Mouse (Mus musculus) CH12.LX (cell line): ENCODE results near the gene Keg1.

Experiments used
- CTCF ChIP-seq, 2 experiments: IDR thresholded peaks in 1 of 2; conservative IDR thresholded peaks in 1 of 2; 2 replicates each; pipeline ENCODE4 v1.5.1; 2011 to 2012; ENCODE audit warnings: low read depth in 2 of 2, low read length in 2 of 2, improper control_type of control experiment in 1 of 2, inconsistent platforms in 1 of 2, mild to moderate bottlenecking in 1 of 2, moderate library complexity in 1 of 2
- E2F4 ChIP-seq: IDR thresholded peaks from 2 replicates; pipeline ENCODE4 v1.6.1; 2011; ENCODE audit warnings: low read depth, low read length, improper control_type of control experiment; ENCODE audit not compliant: insufficient replicate concordance
- MAFK ChIP-seq: IDR thresholded peaks from 2 replicates; pipeline ENCODE4 v1.6.1; 2011; ENCODE audit warnings: low read length, improper control_type of control experiment; ENCODE audit not compliant: insufficient replicate concordance
- MAX ChIP-seq: IDR thresholded peaks from 2 replicates; pipeline ENCODE4 v1.6.1; 2011; ENCODE audit warnings: low read length, improper control_type of control experiment
- MXI1 ChIP-seq: IDR thresholded peaks from 2 replicates; pipeline ENCODE4 v1.6.1; 2011; ENCODE audit warnings: mild to moderate bottlenecking, low read depth, low read length, improper control_type of control experiment
- MYC ChIP-seq: IDR thresholded peaks from 2 replicates; pipeline ENCODE4 v1.6.1; 2011; ENCODE audit warnings: low read depth, mild to moderate bottlenecking, improper control_type of control experiment, low read length
- POLR2A ChIP-seq: IDR thresholded peaks from 2 replicates; pipeline ENCODE4 v1.6.1; 2011; ENCODE audit warnings: low read depth, mild to moderate bottlenecking, improper control_type of control experiment, low read length
- SMC3 ChIP-seq: IDR thresholded peaks from 2 replicates; pipeline ENCODE4 v1.6.1; 2011; ENCODE audit warnings: low read depth, low read length, improper control_type of control experiment
- ZMIZ1 ChIP-seq: IDR thresholded peaks from 2 replicates; pipeline ENCODE4 v1.6.1; 2012; ENCODE audit warnings: low read depth, mild to moderate bottlenecking, inconsistent platforms, low read length, improper control_type of control experiment
- ZNF384 ChIP-seq: IDR thresholded peaks from 2 replicates; pipeline ENCODE4 v1.6.1; 2012; ENCODE audit warnings: low read depth, low read length, improper control_type of control experiment, inconsistent platforms

DNA sequence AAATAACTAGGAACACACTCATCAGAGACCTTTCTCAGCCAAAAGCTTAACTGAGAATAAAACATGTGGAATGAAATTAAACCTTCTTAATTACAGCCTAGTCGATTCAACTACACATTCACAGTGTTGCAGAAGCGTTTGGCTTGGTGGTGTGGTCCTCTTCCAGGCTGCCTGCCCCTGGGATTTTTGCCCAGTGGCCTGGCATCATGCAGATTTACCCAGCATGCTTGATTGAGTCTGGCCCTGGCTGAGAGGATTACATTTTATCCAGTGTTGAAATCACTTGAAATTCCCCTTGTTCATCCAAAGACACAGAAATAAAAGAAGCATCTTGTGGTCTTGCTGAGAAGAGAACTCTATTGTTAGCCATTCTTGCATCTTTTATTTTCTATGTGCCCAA is 64.1 kb downstream of the Keg1 start:
- TF ChIP-seq ZMIZ1 (no peak), E2F4 (no peak), MYC (no peak), MXI1 (no peak), MAX (no peak), CTCF (conservative IDR thresholded peaks at IDR 0.05 in 1 of 2, IDR thresholded peaks at IDR 0.05 in 1 of 2; ENCODE audit: low read depth in 2 of 2, low read length in 2 of 2) (no peak), POLR2A (no peak), SMC3 (no peak), MAFK (no peak), ZNF384 (no peak)
